Mouse (Mus musculus): Measurements from ENCODE around the gene Sema3g. TPM values are rescaled to one million over a fixed set of nuclear protein-coding genes. Genes with fewer than 3 reads are reported as not detected.
A peak's percentile ranks its signal among the peaks of the same experiment; 100 is the strongest.

The Sema3g gene
- total RNA-seq, 1 experiment from 2014 or later: not detected

- peak; percentile 71 for ATAC-seq (replicated peaks; ENCODE audit: insufficient number of reproducible peaks, low FRiP score, low TSS enrichment, poor library complexity, severe bottlenecking)
Observed at GRCm38 (mm10) chr14:31215157-31216002, 2.3 kb upstream of the Sema3g start.

GRCm38 (mm10) chr14:31216846-31217245 is 814 bp upstream of the Sema3g start, which contains the start of gene Nisch:
TSS of gene Nisch (minus strand) at chr14:31216946.
- ATAC-seq (replicated peaks; ENCODE audit: insufficient number of reproducible peaks, low FRiP score, low TSS enrichment, poor library complexity, severe bottlenecking): no peak

GRCm38 (mm10) chr14:31226978-31227377 is 9.3 kb downstream of the Sema3g start:
- no peak for ATAC-seq (replicated peaks; ENCODE audit: insufficient number of reproducible peaks, low FRiP score, low TSS enrichment, poor library complexity, severe bottlenecking)

GRCm38 (mm10) chr14:31228234-31228633 is 10.6 kb downstream of the Sema3g start:
- ATAC-seq (replicated peaks; ENCODE audit: insufficient number of reproducible peaks, low FRiP score, low TSS enrichment, poor library complexity, severe bottlenecking): peak; percentile 32

- ATAC-seq (replicated peaks; ENCODE audit: insufficient number of reproducible peaks, low FRiP score, low TSS enrichment, poor library complexity, severe bottlenecking): no peak
Observed at GRCm38 (mm10) chr14:31230442-31230841, 12.8 kb downstream of the Sema3g start.

GRCm38 (mm10) chr14:31232404-31233069 is 14.9 kb downstream of the Sema3g start:
- no peak for ATAC-seq (replicated peaks; ENCODE audit: insufficient number of reproducible peaks, low FRiP score, low TSS enrichment, poor library complexity, severe bottlenecking)

GRCm38 (mm10) chr14:31233070-31233995 is 15.7 kb downstream of the Sema3g start:
- ATAC-seq (replicated peaks; ENCODE audit: insufficient number of reproducible peaks, low FRiP score, low TSS enrichment, poor library complexity, severe bottlenecking): no peak

- ATAC-seq (replicated peaks; ENCODE audit: insufficient number of reproducible peaks, low FRiP score, low TSS enrichment, poor library complexity, severe bottlenecking): peak; percentile 85
Observed at GRCm38 (mm10) chr14:31233996-31234591, 16.4 kb downstream of the Sema3g start.

- no peak for ATAC-seq (replicated peaks; ENCODE audit: insufficient number of reproducible peaks, low FRiP score, low TSS enrichment, poor library complexity, severe bottlenecking)
Observed at GRCm38 (mm10) chr14:31237101-31237882, 19.6 kb downstream of the Sema3g start.

- no peak for ATAC-seq (replicated peaks; ENCODE audit: insufficient number of reproducible peaks, low FRiP score, low TSS enrichment, poor library complexity, severe bottlenecking)
Observed at GRCm38 (mm10) chr14:31240528-31240927, 22.9 kb downstream of the Sema3g start.

GRCm38 (mm10) chr14:31244777-31245176 is 27.1 kb downstream of the Sema3g start:
- ATAC-seq (replicated peaks; ENCODE audit: insufficient number of reproducible peaks, low FRiP score, low TSS enrichment, poor library complexity, severe bottlenecking): no peak

- ATAC-seq (replicated peaks; ENCODE audit: insufficient number of reproducible peaks, low FRiP score, low TSS enrichment, poor library complexity, severe bottlenecking): no peak
Observed at GRCm38 (mm10) chr14:31245946-31246345, 28.3 kb downstream of the Sema3g start.

- no peak for ATAC-seq (replicated peaks; ENCODE audit: insufficient number of reproducible peaks, low FRiP score, low TSS enrichment, poor library complexity, severe bottlenecking)
Observed at GRCm38 (mm10) chr14:31248396-31248795, 30.7 kb downstream of the Sema3g start.

- ATAC-seq (replicated peaks; ENCODE audit: insufficient number of reproducible peaks, low FRiP score, low TSS enrichment, poor library complexity, severe bottlenecking): no peak; the same call in 1 of the 2 replicates
Observed at GRCm38 (mm10) chr14:31250222-31251083, 32.8 kb downstream of the Sema3g start.

- peak; percentile 86 for ATAC-seq (replicated peaks; ENCODE audit: insufficient number of reproducible peaks, low FRiP score, low TSS enrichment, poor library complexity, severe bottlenecking)
Observed at GRCm38 (mm10) chr14:31251084-31251604, 33.5 kb downstream of the Sema3g start, which contains the start of the genes Phf7 and Bap1. TSS of gene Phf7 (minus strand) at chr14:31251317. TSS of gene Bap1 (plus strand) at chr14:31251450.

- ATAC-seq (replicated peaks; ENCODE audit: insufficient number of reproducible peaks, low FRiP score, low TSS enrichment, poor library complexity, severe bottlenecking): 0 out of 2 replicates have a peak, but pooled peaks have one; percentile 7
Observed at GRCm38 (mm10) chr14:31251626-31252025, 34.0 kb downstream of the Sema3g start.

All from monocyte, adult 5-6 weeks (primary cell).